Mouse (Mus musculus): ENCODE results near the gene Tle4. TPM values are rescaled to one million over a fixed set of nuclear protein-coding genes. Genes with fewer than 3 reads are reported as not detected.

Gene Tle4
- polyA plus RNA-seq, 1 experiment from 2014 or later = 38.8 TPM

DNA sequence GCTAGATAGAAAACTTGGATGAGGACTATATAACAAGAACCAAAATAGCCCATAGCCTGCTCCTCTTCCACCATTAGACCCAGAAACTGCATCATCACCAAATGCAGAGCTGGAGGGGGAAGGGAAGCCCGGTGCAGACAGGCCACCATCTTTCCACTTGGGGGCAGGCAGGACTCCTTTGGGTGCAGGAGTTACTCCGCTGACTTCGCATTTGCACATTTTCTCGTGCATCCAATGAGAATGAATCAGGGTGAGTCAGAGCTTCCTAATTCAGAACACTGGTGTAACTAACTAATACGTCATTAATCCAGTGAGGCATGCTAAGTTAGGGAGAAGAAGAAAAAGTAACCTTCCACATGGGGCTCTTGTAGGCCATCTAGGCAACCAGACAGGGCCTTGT lies 17.0 kb upstream of the Tle4 start:
- no peak overlapping the region for H3K27ac ChIP-seq (ENCODE audit: low read depth, low read length)
- H3K36me3 ChIP-seq (ENCODE audit: control insufficient read depth, insufficient read depth, low read length) = no peaks in the 10 kb centered on the region
- H3K9me3 ChIP-seq (ENCODE audit: control insufficient read depth, low read length) = no peaks in the 10 kb centered on the region
- H3K4me3 ChIP-seq (ENCODE audit: low read depth, low read length) = no peak overlapping the region
- ATAC-seq (ENCODE audit: low FRiP score) = no peak
- DNase-seq (ENCODE audit: low spot score, missing footprints) = no peak
- no peak overlapping the region for H3K9ac ChIP-seq (ENCODE audit: low read length)
- 81% methylated on average over 5 of the region's 5 CpGs for WGBS
- no peaks in the 10 kb centered on the region for H3K4me1 ChIP-seq (ENCODE audit: control insufficient read depth, insufficient read depth, low read length)
- no peak overlapping the region for H3K4me2 ChIP-seq
- H3K27me3 ChIP-seq (ENCODE audit: control insufficient read depth, insufficient read depth, low read length) = no peaks in the 10 kb centered on the region

DNA sequence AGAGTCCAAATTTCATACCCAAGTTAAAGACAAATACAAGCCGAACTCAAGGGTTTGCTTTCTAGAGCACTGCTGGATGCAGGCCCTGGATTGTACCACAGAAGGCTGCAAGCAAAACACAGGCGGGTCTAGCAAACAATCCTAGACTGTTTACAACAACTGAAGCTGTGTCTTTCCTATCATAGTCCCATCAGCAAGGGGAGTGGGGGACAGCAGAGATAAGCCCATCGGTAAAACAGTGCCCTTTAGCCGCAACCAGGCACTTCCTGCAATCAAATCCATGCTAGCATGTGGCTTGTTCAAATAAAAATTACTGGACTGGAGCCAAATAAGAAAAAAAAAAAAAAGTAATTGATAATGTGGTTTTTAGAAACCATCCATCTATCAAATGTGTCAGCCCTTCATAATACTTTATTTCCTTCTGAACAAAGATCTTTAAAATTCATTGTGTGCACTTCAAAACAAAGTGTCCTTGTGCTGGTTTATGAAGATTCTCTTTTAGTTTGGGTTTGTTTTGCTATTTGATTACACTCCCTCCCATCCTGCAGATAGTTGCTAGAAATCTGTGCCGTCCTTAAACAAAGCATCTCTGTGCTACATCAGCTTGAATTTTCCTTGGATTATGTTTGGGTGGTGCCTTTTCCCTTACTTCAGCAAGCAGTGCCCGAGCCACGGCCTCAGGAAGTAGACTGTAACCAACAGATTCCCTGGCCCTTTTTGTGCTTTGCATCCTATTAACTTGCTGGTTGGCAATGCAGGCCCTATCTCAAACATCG lies 12.9 kb upstream of the Tle4 start:
- WGBS = 78% methylated on average over 8 of the region's 8 CpGs
- Histone ChIP-seq H3K4me3 (ENCODE audit: low read depth, low read length) (no peak overlapping the region), H3K9me3 (ENCODE audit: control insufficient read depth, low read length) (no peaks in the 10 kb centered on the region), H3K27me3 (ENCODE audit: control insufficient read depth, insufficient read depth, low read length) (no peaks in the 10 kb centered on the region; the same call in 1 of the 2 replicates), H3K36me3 (ENCODE audit: control insufficient read depth, insufficient read depth, low read length) (no peaks in the 10 kb centered on the region), H3K9ac (ENCODE audit: low read length) (no peak overlapping the region), H3K4me1 (ENCODE audit: control insufficient read depth, insufficient read depth, low read length) (no peaks in the 10 kb centered on the region), H3K27ac (ENCODE audit: low read depth, low read length) (no peak overlapping the region), H3K4me2 (no peak overlapping the region)
- peak; percentile 66 for DNase-seq (ENCODE audit: low spot score, missing footprints)
- no peak for ATAC-seq (ENCODE audit: low FRiP score)

DNA sequence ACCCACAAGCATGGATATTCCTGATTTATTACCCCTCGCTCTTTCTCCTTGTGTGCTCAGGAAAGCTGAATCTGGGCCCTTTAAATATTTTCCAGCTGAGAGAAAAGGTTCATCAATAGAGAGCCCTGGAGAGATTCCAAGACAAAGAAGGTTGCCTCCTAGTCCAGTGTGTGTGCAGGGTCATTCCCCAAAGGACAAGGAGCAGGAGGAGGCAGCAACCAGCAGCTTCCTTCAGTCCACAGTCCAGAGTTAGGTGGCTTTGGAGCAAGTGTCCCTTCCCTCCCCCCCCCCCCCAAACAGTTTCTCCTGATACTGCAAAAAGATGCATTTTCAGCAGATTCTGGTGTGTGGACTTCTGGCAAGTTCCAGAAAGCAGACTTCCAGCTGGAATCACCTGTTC lies 3.0 kb upstream of the Tle4 start:
- Histone ChIP-seq H3K36me3 (ENCODE audit: control insufficient read depth, insufficient read depth, low read length) (no peaks in the 10 kb centered on the region), H3K4me1 (ENCODE audit: control insufficient read depth, insufficient read depth, low read length) (peaks cover 11% of the 10 kb centered on the region; the same call in 1 of the 2 replicates), H3K27me3 (ENCODE audit: control insufficient read depth, insufficient read depth, low read length) (peaks cover 10% of the 10 kb centered on the region; the same call in 1 of the 2 replicates), H3K9me3 (ENCODE audit: control insufficient read depth, low read length) (no peaks in the 10 kb centered on the region), H3K4me2 (no peak overlapping the region), H3K4me3 (ENCODE audit: low read depth, low read length) (no peak overlapping the region), H3K9ac (ENCODE audit: low read length) (no peak overlapping the region), H3K27ac (ENCODE audit: low read depth, low read length) (no peak overlapping the region)
- WGBS = 90% methylated on average over 1 of the region's 1 CpGs
- DNase-seq (ENCODE audit: low spot score, missing footprints) (no peak), ATAC-seq (ENCODE audit: low FRiP score) (no peak)

DNA sequence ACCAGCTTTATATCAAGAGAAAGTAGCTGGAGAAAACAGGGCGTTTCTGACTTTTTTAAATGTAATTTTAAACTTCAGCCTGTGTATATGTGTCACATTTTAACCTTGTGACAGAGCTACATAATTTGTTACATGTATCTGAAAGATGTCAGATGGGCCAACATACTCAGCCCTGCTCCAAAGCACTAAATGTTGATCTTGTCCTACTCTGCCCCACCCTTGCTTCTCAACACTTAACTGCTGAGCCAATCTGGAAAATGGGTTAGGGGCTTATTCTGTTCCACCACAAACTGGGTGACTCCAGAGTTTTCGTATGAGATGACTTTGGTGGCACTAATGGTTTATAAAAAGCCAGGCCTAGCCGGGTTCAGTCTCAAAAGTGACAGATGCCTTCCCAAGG lies 2.5 kb upstream of the Tle4 start:
- Histone ChIP-seq H3K4me1 (ENCODE audit: control insufficient read depth, insufficient read depth, low read length) (peaks cover 14% of the 10 kb centered on the region), H3K4me2 (no peak overlapping the region), H3K36me3 (ENCODE audit: control insufficient read depth, insufficient read depth, low read length) (no peaks in the 10 kb centered on the region), H3K4me3 (ENCODE audit: low read depth, low read length) (no peak overlapping the region), H3K27me3 (ENCODE audit: control insufficient read depth, insufficient read depth, low read length) (peaks cover 10% of the 10 kb centered on the region; the same call in 1 of the 2 replicates), H3K9ac (ENCODE audit: low read length) (no peak overlapping the region), H3K27ac (ENCODE audit: low read depth, low read length) (no peak overlapping the region), H3K9me3 (ENCODE audit: control insufficient read depth, low read length) (no peaks in the 10 kb centered on the region)
- ATAC-seq (ENCODE audit: low FRiP score) (no peak), DNase-seq (ENCODE audit: low spot score, missing footprints) (no peak)
- WGBS = 83% methylated on average over 3 of the region's 3 CpGs

DNA sequence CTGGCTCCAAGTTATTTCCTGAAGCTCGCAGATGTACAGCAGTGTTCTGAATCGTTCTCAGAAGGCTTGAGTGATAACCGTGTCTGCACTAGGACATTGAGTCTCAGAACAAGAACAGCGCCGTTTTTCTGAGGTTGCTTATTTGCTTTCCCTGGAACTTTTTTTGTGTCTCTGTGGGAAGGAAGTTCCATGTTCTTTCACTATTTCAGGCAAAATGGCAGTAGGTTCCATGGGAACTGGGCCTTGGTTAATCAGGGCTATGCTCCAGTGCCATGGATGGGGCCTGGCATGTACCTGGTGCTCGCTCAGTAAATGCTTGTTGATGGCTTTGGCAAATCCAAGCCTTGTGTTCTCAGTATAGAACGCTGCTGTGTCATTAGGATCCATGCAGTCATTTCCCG lies 2.0 kb upstream of the Tle4 start:
- no peaks in the 10 kb centered on the region for H3K36me3 ChIP-seq (ENCODE audit: control insufficient read depth, insufficient read depth, low read length)
- ATAC-seq (ENCODE audit: low FRiP score) (no peak), DNase-seq (ENCODE audit: low spot score, missing footprints) (peak; percentile 91)
- no peak overlapping the region for H3K4me3 ChIP-seq (ENCODE audit: low read depth, low read length)
- no peak overlapping the region; the same call in 1 of the 2 replicates for H3K4me2 ChIP-seq
- peaks cover 18% of the 10 kb centered on the region for H3K4me1 ChIP-seq (ENCODE audit: control insufficient read depth, insufficient read depth, low read length)
- WGBS = 45% methylated on average over 8 of the region's 8 CpGs
- H3K9me3 ChIP-seq (ENCODE audit: control insufficient read depth, low read length) = no peaks in the 10 kb centered on the region
- no peak overlapping the region for H3K27ac ChIP-seq (ENCODE audit: low read depth, low read length)
- no peak overlapping the region for H3K9ac ChIP-seq (ENCODE audit: low read length)
- peaks cover 10% of the 10 kb centered on the region; the same call in 1 of the 2 replicates for H3K27me3 ChIP-seq (ENCODE audit: control insufficient read depth, insufficient read depth, low read length)

DNA sequence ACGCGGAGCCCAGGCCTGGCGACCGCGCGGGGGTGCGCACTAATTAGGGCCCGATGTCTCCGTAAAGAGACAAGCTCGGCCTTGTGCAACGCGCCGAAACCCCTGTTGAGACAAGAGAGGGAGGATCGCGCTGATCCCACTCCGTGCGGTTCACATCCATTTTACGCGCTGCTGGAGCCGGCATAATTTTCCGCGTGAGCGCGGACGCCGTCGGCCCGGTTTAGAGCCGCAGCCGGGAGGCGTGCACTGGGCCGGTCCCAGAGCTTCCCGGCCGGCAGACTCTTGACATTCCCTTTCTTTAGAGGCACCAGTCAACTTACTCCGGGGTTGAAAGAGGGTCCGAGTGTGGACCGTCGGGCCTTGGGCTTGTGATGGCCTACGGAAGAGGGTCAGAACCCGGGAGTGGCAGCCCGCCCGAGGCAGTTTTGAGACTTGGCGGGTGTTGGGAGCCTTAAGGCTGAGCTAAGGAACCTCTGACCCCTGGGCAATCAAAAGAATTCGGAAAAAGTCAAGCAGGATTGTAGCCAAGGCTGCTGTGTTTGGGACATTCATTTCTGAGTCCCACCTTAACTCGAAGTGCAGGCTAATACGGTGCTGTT lies 938 bp upstream of the Tle4 start:
- H3K27me3 ChIP-seq (ENCODE audit: control insufficient read depth, insufficient read depth, low read length) = peaks cover 7% of the 10 kb centered on the region; the same call in 1 of the 2 replicates
- peak overlapping the region; percentile 90 for H3K27ac ChIP-seq (ENCODE audit: low read depth, low read length)
- DNase-seq (ENCODE audit: low spot score, missing footprints) (no peak), ATAC-seq (ENCODE audit: low FRiP score) (peak; percentile 60; the same call in 1 of the 2 replicates)
- H3K9me3 ChIP-seq (ENCODE audit: control insufficient read depth, low read length) = no peaks in the 10 kb centered on the region
- H3K4me2 ChIP-seq = peak overlapping the region; percentile 64
- H3K36me3 ChIP-seq (ENCODE audit: control insufficient read depth, insufficient read depth, low read length) = no peaks in the 10 kb centered on the region
- peak overlapping the region; percentile 57 for H3K9ac ChIP-seq (ENCODE audit: low read length)
- H3K4me1 ChIP-seq (ENCODE audit: control insufficient read depth, insufficient read depth, low read length) = peaks cover 21% of the 10 kb centered on the region
- under 1% methylated on average over 46 of the region's 46 CpGs for WGBS
- H3K4me3 ChIP-seq (ENCODE audit: low read depth, low read length) = peak overlapping the region; percentile 38

DNA sequence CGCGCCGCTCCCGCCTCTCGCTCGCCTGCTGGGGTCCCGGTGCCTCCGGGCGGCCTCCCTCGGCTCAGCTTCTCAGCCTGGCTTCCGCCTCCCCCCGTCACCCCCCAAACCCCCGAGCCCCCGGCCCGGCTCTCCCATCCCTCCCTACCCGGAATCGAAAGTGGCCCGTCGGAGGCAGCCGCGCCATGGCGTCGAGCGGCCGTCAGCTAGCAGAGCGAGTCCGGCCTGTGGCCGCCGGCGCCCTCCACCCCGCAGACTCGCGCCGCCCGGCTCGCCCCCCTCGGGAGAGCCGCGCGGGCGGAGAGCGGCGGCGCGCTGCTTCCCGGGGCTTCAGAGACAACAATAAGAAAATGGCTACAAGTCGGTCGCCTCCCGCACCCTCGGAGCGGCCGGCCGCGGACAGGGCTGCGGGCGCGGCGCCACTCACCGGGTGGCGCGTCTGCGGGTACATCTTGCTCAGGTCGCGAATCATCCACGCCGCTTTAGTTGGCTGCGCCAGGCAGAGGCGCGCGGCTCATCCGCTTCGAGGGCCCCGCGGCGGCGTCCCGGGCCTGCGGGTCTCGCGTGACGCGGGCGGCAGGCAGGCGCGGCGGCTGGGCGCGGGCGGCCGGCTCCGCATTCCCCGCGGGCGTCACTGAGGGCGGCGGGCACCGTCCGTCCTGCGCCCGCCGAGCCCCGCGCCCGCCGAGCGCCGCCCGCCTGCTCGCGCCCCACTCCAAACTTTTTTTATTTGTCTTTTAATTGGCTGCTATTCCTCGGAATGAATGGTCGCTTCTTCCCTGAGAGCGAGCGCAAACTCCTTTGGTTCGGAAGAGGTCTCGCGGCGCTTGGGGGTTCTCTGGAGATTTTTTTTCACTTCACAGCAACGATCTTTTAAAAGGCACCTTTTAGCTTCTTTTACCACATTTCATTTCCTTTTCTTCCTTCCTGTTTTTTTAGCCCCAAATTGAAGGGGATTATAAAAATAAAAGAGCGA lies 622 bp downstream of the Tle4 start:
- DNase-seq (ENCODE audit: low spot score, missing footprints) = peak; percentile 96
- H3K4me2 ChIP-seq = peak overlapping the region; percentile 65
- H3K4me3 ChIP-seq (ENCODE audit: low read depth, low read length) = peak overlapping the region; percentile 92
- peaks cover 7% of the 10 kb centered on the region; the same call in 1 of the 2 replicates for H3K27me3 ChIP-seq (ENCODE audit: control insufficient read depth, insufficient read depth, low read length)
- under 1% methylated on average over 107 of the region's 120 CpGs for WGBS
- H3K9me3 ChIP-seq (ENCODE audit: control insufficient read depth, low read length) = no peaks in the 10 kb centered on the region
- peaks cover 21% of the 10 kb centered on the region for H3K4me1 ChIP-seq (ENCODE audit: control insufficient read depth, insufficient read depth, low read length)
- no peaks in the 10 kb centered on the region for H3K36me3 ChIP-seq (ENCODE audit: control insufficient read depth, insufficient read depth, low read length)
- ATAC-seq (ENCODE audit: low FRiP score) = no peak
- peak overlapping the region; percentile 94 for H3K9ac ChIP-seq (ENCODE audit: low read length)
- peak overlapping the region; percentile 94 for H3K27ac ChIP-seq (ENCODE audit: low read depth, low read length)

DNA sequence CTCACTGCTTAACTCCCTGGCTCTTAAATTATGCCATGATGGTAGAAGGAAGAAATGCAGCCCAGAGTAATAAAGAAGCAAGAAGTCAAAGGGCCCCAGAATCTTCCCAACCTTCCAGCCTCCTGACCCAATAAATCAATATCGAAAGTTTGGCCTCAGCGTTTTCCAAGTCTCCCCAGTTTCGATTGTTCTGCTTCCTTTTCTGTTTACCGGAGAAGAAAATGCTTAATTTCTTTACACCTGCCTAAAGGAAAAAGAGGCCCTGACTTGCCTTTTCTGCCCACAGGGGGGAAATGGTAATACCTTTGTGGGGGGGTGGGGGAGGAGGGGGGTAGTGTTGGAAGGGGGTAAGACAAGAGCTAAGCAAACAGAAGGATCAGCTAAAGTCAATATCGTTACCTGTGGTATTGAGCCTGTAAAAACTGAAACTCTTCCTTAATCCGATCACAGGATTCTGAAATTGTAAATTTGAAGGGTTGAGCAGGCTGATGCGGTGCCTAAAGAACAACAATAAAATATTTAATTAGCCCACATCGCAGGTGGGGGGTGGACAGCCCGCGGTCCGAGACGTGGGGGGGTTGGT lies 1.4 kb downstream of the Tle4 start:
- WGBS = 0% methylated on average over 12 of the region's 12 CpGs
- Histone ChIP-seq H3K9ac (ENCODE audit: low read length) (peak overlapping the region; percentile 94), H3K9me3 (ENCODE audit: control insufficient read depth, low read length) (no peaks in the 10 kb centered on the region), H3K27ac (ENCODE audit: low read depth, low read length) (peak overlapping the region; percentile 94), H3K4me1 (ENCODE audit: control insufficient read depth, insufficient read depth, low read length) (peaks cover 21% of the 10 kb centered on the region), H3K4me2 (peak overlapping the region; percentile 65), H3K4me3 (ENCODE audit: low read depth, low read length) (peak overlapping the region; percentile 92), H3K27me3 (ENCODE audit: control insufficient read depth, insufficient read depth, low read length) (peaks cover 7% of the 10 kb centered on the region; the same call in 1 of the 2 replicates), H3K36me3 (ENCODE audit: control insufficient read depth, insufficient read depth, low read length) (no peaks in the 10 kb centered on the region)
- DNase-seq (ENCODE audit: low spot score, missing footprints) (no peak), ATAC-seq (ENCODE audit: low FRiP score) (no peak)

All from midbrain, embryonic 11.5 days (tissue).